Mouse (Mus musculus) embryonic facial prominence, embryonic 14.5 days (tissue): ENCODE measurements around the gene Cyp27a1. TPM values are rescaled to one million over a fixed set of nuclear protein-coding genes. Genes with fewer than 3 reads are reported as not detected.

Source experiments
- ATAC-seq: fragments of 200-750 bp; cut with Nextera tagmentation; 2 replicates; pipeline ENCODE4 v1.8.0; 2017; ENCODE audit warnings: low read depth, moderate number of reproducible peaks, moderate TSS enrichment
- DNase-seq: peaks from one replicate; pipeline ENCODE4 v3.0.0-alpha.2; 2015; ENCODE audit warnings: low spot score
- H3K27ac ChIP-seq: fragments of 300-500 bp; sonication (generic); replicated peaks from 2 replicates; pipeline ENCODE4 v1.5.1; 2014; ENCODE audit warnings: low read depth, mild to moderate bottlenecking, low read length, moderate library complexity
- H3K27me3 ChIP-seq: fragments of 300-500 bp; sonication (generic); replicated peaks from 2 replicates; pipeline ENCODE4 v1.6.1; 2014; ENCODE audit warnings: low read length; ENCODE audit not compliant: control insufficient read depth, insufficient read depth
- H3K36me3 ChIP-seq: fragments of 300-500 bp; sonication (generic); 2 replicates; pipeline ENCODE4 v1.6.1; 2014; ENCODE audit warnings: low read length, mixed read lengths; ENCODE audit not compliant: control insufficient read depth, insufficient read depth
- H3K4me1 ChIP-seq: fragments of 300-500 bp; sonication (generic); 2 replicates; pipeline ENCODE4 v1.6.1; 2014; ENCODE audit warnings: antibody characterized with exemption, low read length; ENCODE audit not compliant: control insufficient read depth, insufficient read depth
- H3K4me2 ChIP-seq: fragments of 300-500 bp; sonication (generic); 2 replicates; pipeline ENCODE4 v1.6.1; 2014; ENCODE audit warnings: low read depth, mild to moderate bottlenecking, low read length, moderate library complexity, mixed read lengths
- H3K4me3 ChIP-seq: fragments of 300-500 bp; sonication (generic); 2 replicates; pipeline ENCODE4 v1.5.1; 2014; ENCODE audit warnings: low read depth, mild to moderate bottlenecking, low read length
- H3K9ac ChIP-seq: fragments of 300-500 bp; sonication (generic); 2 replicates; pipeline ENCODE4 v1.6.1; 2014; ENCODE audit warnings: low read depth, mild to moderate bottlenecking, low read length, moderate library complexity, mixed read lengths
- H3K9me3 ChIP-seq: fragments of 300-500 bp; sonication (generic); 2 replicates; pipeline ENCODE4 v1.6.1; 2016; ENCODE audit warnings: low read length; ENCODE audit not compliant: control insufficient read depth
- WGBS: fragments of 180-500 bp; shearing (Covaris S2); extraction: QIAGEN DNeasy Blood & Tissue Kit; methylation state at CpG from one replicate; pipeline ENCODE4 v1.1.7; 2014; 5-methylcytosine and 5-hydroxymethylcytosine counted together
- polyA plus RNA-seq: library from polyadenylated mRNA; unstranded; fragments of >200 nt; fragmentation: Nextera tagmentation; extraction: Ambion mirVana; gene quantifications from 2 replicates; pipeline ENCODE4 v1.2.1, GENCODE M21; 2014

The Cyp27a1 gene
- polyA plus RNA-seq, 1 experiment from 2014 or later = 9.0 TPM

- Histone ChIP-seq H3K9ac (no peak overlapping the region), H3K27ac (no peak overlapping the region), H3K9me3 (no peaks in the 10 kb centered on the region), H3K4me1 (no peaks in the 10 kb centered on the region), H3K4me3 (no peak overlapping the region), H3K27me3 (no peaks in the 10 kb centered on the region), H3K4me2 (no peak overlapping the region), H3K36me3 (no peaks in the 10 kb centered on the region)
- WGBS = 76% methylated on average over 2 of the region's 2 CpGs
- no peak for ATAC-seq
- DNase-seq = no peak
Measured at GRCm38 (mm10) chr1:74723748-74724147, 10.4 kb downstream of the Cyp27a1 start.

- DNase-seq (no peak), ATAC-seq (no peak)
- 62% methylated on average over 5 of the region's 5 CpGs for WGBS
- no peak overlapping the region for H3K9ac ChIP-seq
- H3K4me3 ChIP-seq = no peak overlapping the region
- H3K9me3 ChIP-seq = no peaks in the 10 kb centered on the region
- H3K27me3 ChIP-seq = no peaks in the 10 kb centered on the region
- no peaks in the 10 kb centered on the region for H3K4me1 ChIP-seq
- H3K27ac ChIP-seq = no peak overlapping the region
- H3K4me2 ChIP-seq = no peak overlapping the region
- no peaks in the 10 kb centered on the region for H3K36me3 ChIP-seq
Measured at GRCm38 (mm10) chr1:74726114-74726513, 12.7 kb downstream of the Cyp27a1 start.

GRCm38 (mm10) chr1:74726674-74727073, 13.3 kb downstream of the Cyp27a1 start:
- WGBS = 61% methylated on average over 5 of the region's 5 CpGs
- no peak overlapping the region for H3K4me2 ChIP-seq
- no peak overlapping the region for H3K27ac ChIP-seq
- no peaks in the 10 kb centered on the region for H3K27me3 ChIP-seq
- no peaks in the 10 kb centered on the region for H3K9me3 ChIP-seq
- H3K4me3 ChIP-seq = no peak overlapping the region
- no peak overlapping the region for H3K9ac ChIP-seq
- H3K36me3 ChIP-seq = no peaks in the 10 kb centered on the region
- ATAC-seq (no peak), DNase-seq (no peak)
- no peaks in the 10 kb centered on the region for H3K4me1 ChIP-seq

GRCm38 (mm10) chr1:74728446-74728845, 15.1 kb downstream of the Cyp27a1 start:
- no peak for DNase-seq
- no peak overlapping the region for H3K9ac ChIP-seq
- H3K4me1 ChIP-seq = no peaks in the 10 kb centered on the region
- no peak overlapping the region for H3K27ac ChIP-seq
- H3K9me3 ChIP-seq = no peaks in the 10 kb centered on the region
- no peaks in the 10 kb centered on the region for H3K36me3 ChIP-seq
- H3K4me2 ChIP-seq = no peak overlapping the region
- no peak overlapping the region for H3K4me3 ChIP-seq
- WGBS = 57% methylated on average over 8 of the region's 8 CpGs
- no peak for ATAC-seq
- no peaks in the 10 kb centered on the region for H3K27me3 ChIP-seq

GRCm38 (mm10) chr1:74736977-74737376, 23.6 kb downstream of the Cyp27a1 start:
- no peak for ATAC-seq
- no peak overlapping the region for H3K27ac ChIP-seq
- WGBS = 88% methylated on average over 12 of the region's 12 CpGs

GRCm38 (mm10) chr1:74737500-74737899, 24.1 kb downstream of the Cyp27a1 start:
- Histone ChIP-seq H3K27me3 (no peaks in the 10 kb centered on the region), H3K36me3 (no peaks in the 10 kb centered on the region), H3K4me3 (no peak overlapping the region), H3K9ac (no peak overlapping the region), H3K27ac (no peak overlapping the region), H3K4me2 (no peak overlapping the region), H3K9me3 (no peaks in the 10 kb centered on the region), H3K4me1 (no peaks in the 10 kb centered on the region)
- no peak for DNase-seq
- WGBS = 81% methylated on average over 7 of the region's 7 CpGs
- ATAC-seq = no peak

More at GRCm38 (mm10) chr1:74736977-74737376, 23.6 kb downstream of the Cyp27a1 start:
- no peak overlapping the region for H3K9ac ChIP-seq
- no peak overlapping the region for H3K4me2 ChIP-seq
- H3K36me3 ChIP-seq = no peaks in the 10 kb centered on the region
- no peaks in the 10 kb centered on the region for H3K27me3 ChIP-seq
- H3K4me1 ChIP-seq = no peaks in the 10 kb centered on the region
- DNase-seq = no peak
- H3K9me3 ChIP-seq = no peaks in the 10 kb centered on the region
- H3K4me3 ChIP-seq = no peak overlapping the region

GRCm38 (mm10) chr1:74740846-74741245, 27.5 kb downstream of the Cyp27a1 start:
- H3K36me3 ChIP-seq = no peaks in the 10 kb centered on the region
- H3K4me1 ChIP-seq = no peaks in the 10 kb centered on the region
- no peak overlapping the region for H3K27ac ChIP-seq
- ATAC-seq = no peak
- no peaks in the 10 kb centered on the region for H3K27me3 ChIP-seq
- H3K4me2 ChIP-seq = no peak overlapping the region
- H3K9ac ChIP-seq = no peak overlapping the region
- H3K9me3 ChIP-seq = no peaks in the 10 kb centered on the region
- no peak for DNase-seq
- no peak overlapping the region for H3K4me3 ChIP-seq
- 92% methylated on average over 6 of the region's 7 CpGs for WGBS

- ATAC-seq = 0 out of 2 replicates have a peak, but pooled peaks have one; percentile 34
- Histone ChIP-seq H3K9ac (no peak overlapping the region), H3K4me1 (peaks cover 10% of the 10 kb centered on the region), H3K4me3 (no peak overlapping the region), H3K27ac (no peak overlapping the region), H3K27me3 (no peaks in the 10 kb centered on the region), H3K9me3 (no peaks in the 10 kb centered on the region), H3K36me3 (no peaks in the 10 kb centered on the region), H3K4me2 (no peak overlapping the region)
- no peak for DNase-seq
- WGBS = 64% methylated on average over 5 of the region's 5 CpGs
Measured at GRCm38 (mm10) chr1:74747335-74747734, 34.0 kb downstream of the Cyp27a1 start.

- Histone ChIP-seq H3K4me3 (peak within 1 kb of the TSS; percentile 28), H3K36me3 (no peaks in the 10 kb centered on the region), H3K4me1 (peaks cover 10% of the 10 kb centered on the region), H3K27me3 (no peaks in the 10 kb centered on the region), H3K27ac (no peak within 1 kb of the TSS), H3K9me3 (no peaks in the 10 kb centered on the region), H3K4me2 (peak within 1 kb of the TSS; percentile 52), H3K9ac (peak within 1 kb of the TSS; percentile 42; the same call in 1 of the 2 replicates)
- WGBS = 9% methylated on average over 30 of the region's 30 CpGs
- DNase-seq (peak; percentile 78), ATAC-seq (peak; percentile 88)
Measured at GRCm38 (mm10) chr1:74748643-74749271, 35.4 kb downstream of the Cyp27a1 start, which contains the start of gene Prkag3. Gene Prkag3 (minus strand): TSS chr1:74749221.
